Comparison of ENCODE assay signal across 20 mouse cellular contexts in the genomic region with DNA sequence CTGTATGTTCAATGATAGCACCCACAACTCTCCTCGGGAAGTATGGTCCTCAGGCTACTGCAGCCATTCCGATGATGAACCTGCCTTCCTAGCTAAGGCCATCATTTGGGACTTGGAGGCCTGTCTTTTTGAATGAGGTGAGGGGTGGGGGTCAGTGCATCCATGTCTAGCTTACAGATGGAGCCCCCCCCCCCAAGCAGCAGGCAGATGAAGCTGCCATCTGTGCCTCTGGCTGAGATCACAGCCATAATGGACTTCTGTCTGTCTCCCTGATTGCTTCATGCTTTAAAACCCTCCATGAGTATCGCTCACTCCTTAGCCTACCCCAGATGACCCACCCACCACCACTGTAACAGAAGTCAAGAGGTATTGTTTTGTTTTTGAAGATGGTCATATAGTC. TPM values are rescaled to one million over a fixed set of nuclear protein-coding genes. Genes with fewer than 3 reads are reported as not detected.
DNase-seq lines count a peak whose midpoint lies in the region.
"Had no signal": no experiment of that assay in that cellular context is flagged by ENCODE, and none has a peak within 500 bp of the region (broad histone marks: within the 10 kb centered on the region; RNA-seq: fewer than 3 reads in every experiment).

No protein-coding gene starts in this region.

- intact Hi-C loops in left cerebral cortex, postnatal 4 days (cut with DNase I) = no loop called here
- intact Hi-C loops in left cerebral cortex, postnatal 14 days (cut with DNase I) = loop anchor here (5.0 kb wide), 2 partner anchors 72 to 107 kb away; partner anchors contain the start of gene Mylk2

- peak; percentile 10 for DNase-seq in cerebellum, adult 9-10 months
- DNase-seq in cerebellum, adult 11 months = no peak
- peak; percentile 5 for DNase-seq in cerebellum, adult 9-11 months
- no peak for DNase-seq in cerebellum, adult 11-12 months
- DNase-seq in cerebellum, postnatal 10 days = peak; percentile 68 to 78
- no peak for DNase-seq in cerebellum, postnatal 4 days (ENCODE audit: low spot score in 2 of 2)
- peak; percentile 60 for DNase-seq in left cerebral cortex, postnatal 4 days
- no peak for DNase-seq in left cerebral cortex, postnatal 14 days (ENCODE audit: low spot score in 2 of 2)
- DNase-seq: adrenal gland, adult 2 months; adrenal gland, adult 8-10 months; adrenal gland, postnatal 10 days; adrenal gland, postnatal 14 days; adrenal gland, postnatal 25 days; adrenal gland, postnatal 36 days; B cell, adult 2 months; cerebellum, adult 18-20 months; cerebellum, adult 2 months had no signal

RNA-seq across cellular contexts. Expression of gene Pdrg1, which starts 4.1 kb away (rescaled TPM):
- total RNA-seq in left cerebral cortex, postnatal 4 days (2021) = 10 to 100 TPM; 91.7 to 92.5 TPM
- 10 to 100 TPM; 52.5 to 53.3 TPM for total RNA-seq in left cerebral cortex, postnatal 14 days (2021)

RNA-seq across cellular contexts. Expression of gene Xkr7, which starts 12.3 kb away (rescaled TPM):
- total RNA-seq in left cerebral cortex, postnatal 4 days (2021) = 10 to 100 TPM; 23.2 to 23.4 TPM
- total RNA-seq in left cerebral cortex, postnatal 14 days (2021) = 1 to 10 TPM; 7.4 to 8.5 TPM
- total RNA-seq: CH12.LX, MEL had no signal

RNA-seq across cellular contexts. Expression of gene Ccm2l, which starts 46.4 kb away (rescaled TPM):
- 1 to 10 TPM; 3.0 to 4.7 TPM for total RNA-seq in left cerebral cortex, postnatal 4 days (2021)
- total RNA-seq in left cerebral cortex, postnatal 14 days (2021) = 1 to 10 TPM; 6.8 to 6.9 TPM
- total RNA-seq: CH12.LX, MEL had no signal

RNA-seq across cellular contexts. Expression of gene Ttll9, which starts 57.1 kb away (rescaled TPM):
- total RNA-seq in left cerebral cortex, postnatal 4 days (2021) = 1 to 10 TPM; 3.3 to 5.2 TPM
- total RNA-seq in left cerebral cortex, postnatal 14 days (2021) = 1 to 10 TPM; 3.1 to 3.2 TPM
- total RNA-seq: adrenal gland, postnatal 25 days; G1E had no signal

Comparison
In these comparisons a context has a peak if more than half of its experiments do, and no peak if none do; other contexts are left out.
1. DNase-seq: peak in cerebellum, adult 9-10 months (single experiment), cerebellum, adult 9-11 months (single experiment), cerebellum, postnatal 10 days (2 of 2) and left cerebral cortex, postnatal 4 days (single experiment); none in cerebellum, adult 11 months (single experiment), cerebellum, adult 11-12 months (single experiment), cerebellum, postnatal 4 days (0 of 2) and left cerebral cortex, postnatal 14 days (0 of 2).